Mouse (Mus musculus): Measurements from ENCODE around the gene Mvb12b. TPM values are rescaled to one million over a fixed set of nuclear protein-coding genes. Genes with fewer than 3 reads are reported as not detected.

Gene Mvb12b
- polyA plus RNA-seq, 1 experiment from 2014 or later, result 12.4 TPM

DNA sequence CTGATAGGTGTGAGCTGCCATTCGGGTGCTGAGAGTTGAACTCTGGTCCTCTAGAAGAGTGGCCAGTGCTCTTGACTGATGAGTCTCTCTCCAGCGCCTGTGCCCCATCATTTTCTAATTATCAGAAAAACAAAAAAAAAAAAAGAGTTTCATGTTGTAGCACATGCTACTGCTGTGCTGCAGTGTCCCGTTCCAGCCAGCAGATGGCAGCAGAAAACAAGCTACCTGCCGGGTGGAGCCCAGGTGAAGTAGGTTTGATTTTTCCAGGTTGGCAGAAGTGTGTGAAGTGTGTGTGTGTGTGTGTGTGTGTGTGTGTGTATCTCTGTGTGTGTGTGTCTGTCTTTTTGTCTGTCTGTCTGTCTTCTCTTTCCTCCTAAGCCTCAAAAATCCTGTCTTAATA, 205.5 kb downstream of the Mvb12b start:
- no peaks in the 10 kb centered on the region for H3K36me3 ChIP-seq (ENCODE audit: control insufficient read depth, insufficient read depth, low read length)
- H3K4me2 ChIP-seq, result no peak overlapping the region
- H3K9me3 ChIP-seq (replicated peaks; ENCODE audit: control insufficient read depth, low read length), result no peaks in the 10 kb centered on the region
- no peak overlapping the region for H3K4me3 ChIP-seq (ENCODE audit: low read depth, low read length)
- no peak overlapping the region for H3K27ac ChIP-seq (ENCODE audit: low read depth, low read length)
- WGBS (ENCODE audit: insufficient replicate concordance), result 10% methylated on average over 4 of the region's 4 CpGs
- ATAC-seq (replicated peaks; ENCODE audit: insufficient number of reproducible peaks, low FRiP score, low TSS enrichment), result no peak
- peaks cover 10% of the 10 kb centered on the region for H3K27me3 ChIP-seq (ENCODE audit: control insufficient read depth, insufficient read depth, low read length)
- H3K4me1 ChIP-seq (ENCODE audit: control insufficient read depth, insufficient read depth, low read length), result no peaks in the 10 kb centered on the region
- H3K9ac ChIP-seq (ENCODE audit: low read depth, low read length), result no peak overlapping the region

Other genes starting within 250 kb of the Mvb12b start
- 0.03 TPM in 1 of 2 replicates, not detected in the other for gene Lmx1b, start 247.4 kb downstream of the Mvb12b start, polyA plus RNA-seq (2014; fragmentation: Nextera tagmentation; extraction: Ambion mirVana)

Data from heart, embryonic 11.5 days (tissue).